Mouse (Mus musculus): ENCODE data around the gene Aspdh. TPM values are rescaled to one million over a fixed set of nuclear protein-coding genes. Genes with fewer than 3 reads are reported as not detected.

Aspdh gene
- total RNA-seq (2015) (not detected in 2 replicates), total RNA-seq (2017) (not detected in 2 replicates)

GRCm38 (mm10) chr7:44465111-44465510 lies at the start of gene Aspdh:
Gene Aspdh (plus strand): TSS chr7:44465391.
- ATAC-seq (ENCODE audit: poor library complexity, severe bottlenecking) = no peak

DNA sequence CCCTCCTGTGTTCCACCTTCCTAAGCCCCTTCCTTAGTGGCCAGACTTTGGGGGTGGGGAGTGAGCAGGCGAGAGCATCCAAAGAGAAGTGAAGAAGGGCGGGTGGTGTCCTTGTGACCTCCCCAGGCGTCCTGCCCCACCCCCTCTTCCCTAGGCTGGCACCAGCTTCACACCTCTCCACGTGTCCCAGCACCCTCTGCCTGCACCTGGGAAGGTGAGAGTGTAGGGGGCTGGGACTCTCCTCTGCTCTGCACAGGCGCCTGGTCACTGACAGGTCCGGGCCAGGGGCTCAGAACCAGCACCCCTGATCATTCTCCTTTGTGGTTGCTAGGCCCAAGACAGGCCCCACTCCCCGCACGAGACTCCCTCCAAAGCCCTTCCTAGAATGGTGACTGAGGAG lies 37.5 kb upstream of the Aspdh start:
- ATAC-seq (ENCODE audit: poor library complexity, severe bottlenecking) = no peak

DNA sequence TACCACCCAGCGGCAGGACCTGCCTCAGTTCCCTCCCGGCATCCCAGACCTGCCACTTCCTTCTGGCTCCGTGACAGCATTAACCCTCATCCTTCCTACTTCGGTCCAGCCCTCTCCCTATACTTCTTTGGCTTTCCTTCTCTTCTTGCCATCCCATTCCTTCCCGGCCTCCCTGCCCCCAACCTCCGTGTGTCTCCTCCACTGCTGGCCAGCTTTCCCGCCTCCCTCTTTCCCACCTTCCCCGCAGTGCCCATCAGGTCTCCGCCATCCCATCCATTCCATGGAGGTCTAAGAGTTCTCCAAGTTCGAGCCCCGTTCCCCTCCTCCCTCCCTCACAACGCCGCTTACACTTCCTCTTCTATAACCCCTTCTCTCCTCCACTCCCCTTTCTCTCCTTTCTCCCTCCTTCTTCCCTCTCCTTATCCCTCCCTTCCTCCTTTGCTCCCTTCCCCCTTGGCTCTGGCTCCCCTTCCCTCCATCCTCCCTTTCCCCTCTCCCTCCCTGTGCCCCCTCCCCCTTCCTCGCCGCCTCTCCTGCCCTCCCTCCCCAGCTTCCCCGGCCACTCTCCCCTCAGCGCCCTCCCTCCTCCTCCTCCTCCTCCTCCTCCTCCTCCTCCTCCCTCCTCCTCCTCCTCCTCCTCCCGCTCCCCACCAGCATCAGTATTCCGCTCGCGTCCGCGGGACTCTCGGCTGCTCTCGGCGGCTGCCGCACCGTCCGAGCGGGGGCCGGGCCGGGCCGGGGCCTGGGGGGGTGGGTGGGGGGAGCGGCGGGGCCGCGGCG lies 36.8 kb upstream of the Aspdh start:
- ATAC-seq (ENCODE audit: poor library complexity, severe bottlenecking) = no peak

DNA sequence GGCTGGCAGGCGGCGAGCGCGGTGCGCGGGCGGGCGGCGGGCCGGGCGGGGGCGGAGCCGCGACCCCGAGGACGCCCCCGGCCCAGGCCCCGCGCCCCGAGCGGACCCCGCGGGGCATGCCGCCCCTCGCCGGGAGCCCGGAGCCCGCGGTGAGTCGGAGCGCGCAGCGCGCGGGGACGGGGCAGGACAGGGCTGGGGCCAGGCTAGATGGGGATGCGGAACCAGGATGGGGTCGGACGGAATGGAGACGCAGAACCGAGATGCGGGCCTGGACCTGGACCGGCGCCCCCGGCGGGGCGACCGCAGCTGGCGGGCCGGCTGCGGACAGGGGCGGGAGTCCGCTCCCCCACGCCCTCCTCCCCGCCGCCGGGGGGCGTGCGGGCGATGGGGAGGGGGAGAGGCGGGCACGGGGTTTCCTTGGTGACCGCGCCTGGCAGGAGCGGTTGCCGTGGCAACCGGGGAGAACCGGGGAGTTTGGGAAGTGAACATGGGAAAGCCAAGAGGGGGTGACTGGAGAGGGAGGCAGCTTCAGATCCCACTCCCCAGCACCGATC lies 36.1 kb upstream of the Aspdh start, which contains the start of gene Lrrc4b:
Gene Lrrc4b (plus strand): TSS at position 51 of the 554 bp plus-strand sequence.
- no peak for ATAC-seq (ENCODE audit: poor library complexity, severe bottlenecking)

GRCm38 (mm10) chr7:44429534-44430488 lies 35.4 kb upstream of the Aspdh start:
- ATAC-seq (ENCODE audit: poor library complexity, severe bottlenecking) = no peak; the same call in 1 of the 2 replicates

DNA sequence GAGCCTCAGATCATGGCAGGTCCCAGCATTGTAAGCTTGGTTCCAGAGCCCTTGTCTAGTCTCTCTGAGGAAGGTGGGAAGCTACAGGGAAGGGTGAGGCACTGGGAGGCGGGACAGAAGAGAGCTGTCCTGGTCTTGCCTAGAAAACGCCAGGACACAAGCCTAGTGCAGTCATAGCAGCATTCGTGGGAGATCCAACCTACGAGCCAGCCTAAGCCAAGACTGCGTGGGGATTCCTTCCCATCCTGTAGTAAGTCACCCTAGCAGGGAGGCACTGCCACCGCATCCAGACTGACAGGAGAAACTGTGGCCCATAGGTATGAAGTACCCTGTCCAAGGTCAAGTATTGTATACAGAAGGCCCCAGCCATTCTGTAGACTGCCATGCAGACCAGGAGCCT lies 32.6 kb upstream of the Aspdh start:
- ATAC-seq (ENCODE audit: poor library complexity, severe bottlenecking) = no peak

- no peak for ATAC-seq (ENCODE audit: poor library complexity, severe bottlenecking)
Observed at GRCm38 (mm10) chr7:44433371-44433770, 31.8 kb upstream of the Aspdh start.

DNA sequence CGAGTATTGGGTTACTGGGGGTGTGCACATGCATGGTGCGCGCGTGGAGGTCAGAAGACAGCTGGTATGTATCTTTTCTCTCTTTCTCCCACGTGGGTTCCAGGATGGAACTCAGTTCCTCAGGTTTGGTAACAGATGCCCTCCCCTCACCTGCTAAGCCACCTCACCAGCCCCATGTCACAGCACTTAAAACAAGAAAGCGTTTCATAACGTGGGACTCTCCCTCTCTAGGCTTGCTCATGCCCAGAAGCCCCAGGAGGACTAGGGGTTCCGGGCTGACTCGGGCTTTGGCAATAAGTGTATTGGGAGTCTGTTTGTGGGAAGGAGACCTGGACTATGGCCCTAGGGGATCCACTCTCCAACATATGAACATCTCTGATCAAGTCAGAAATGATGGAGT lies 31.1 kb upstream of the Aspdh start:
- no peak for ATAC-seq (ENCODE audit: poor library complexity, severe bottlenecking)

- ATAC-seq (ENCODE audit: poor library complexity, severe bottlenecking) = no peak
Observed at GRCm38 (mm10) chr7:44435796-44436195, 29.4 kb upstream of the Aspdh start.

- no peak for ATAC-seq (ENCODE audit: poor library complexity, severe bottlenecking)
Observed at GRCm38 (mm10) chr7:44436267-44436666, 28.9 kb upstream of the Aspdh start.

DNA sequence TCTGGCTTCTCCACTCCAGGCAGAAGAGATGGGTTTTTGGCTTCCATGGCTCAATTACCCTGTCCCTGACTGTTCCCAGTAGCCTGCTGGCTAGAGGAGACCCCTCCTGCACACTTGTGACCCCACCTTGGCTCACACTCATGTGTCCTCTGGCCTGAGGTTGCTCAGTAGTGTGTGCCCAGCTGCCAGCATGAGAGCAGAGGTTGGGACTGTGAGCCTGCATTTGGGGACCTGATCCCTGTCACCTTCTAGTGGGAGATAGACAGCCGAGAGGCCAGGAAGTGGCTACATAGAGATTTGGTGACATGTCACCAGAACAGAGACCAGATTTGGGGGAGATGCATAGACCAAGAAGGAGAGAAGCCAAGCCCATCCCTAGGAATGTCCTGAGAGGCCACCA lies 28.0 kb upstream of the Aspdh start:
- no peak for ATAC-seq (ENCODE audit: poor library complexity, severe bottlenecking)

GRCm38 (mm10) chr7:44437933-44438332 lies 27.3 kb upstream of the Aspdh start:
- ATAC-seq (ENCODE audit: poor library complexity, severe bottlenecking) = no peak

DNA sequence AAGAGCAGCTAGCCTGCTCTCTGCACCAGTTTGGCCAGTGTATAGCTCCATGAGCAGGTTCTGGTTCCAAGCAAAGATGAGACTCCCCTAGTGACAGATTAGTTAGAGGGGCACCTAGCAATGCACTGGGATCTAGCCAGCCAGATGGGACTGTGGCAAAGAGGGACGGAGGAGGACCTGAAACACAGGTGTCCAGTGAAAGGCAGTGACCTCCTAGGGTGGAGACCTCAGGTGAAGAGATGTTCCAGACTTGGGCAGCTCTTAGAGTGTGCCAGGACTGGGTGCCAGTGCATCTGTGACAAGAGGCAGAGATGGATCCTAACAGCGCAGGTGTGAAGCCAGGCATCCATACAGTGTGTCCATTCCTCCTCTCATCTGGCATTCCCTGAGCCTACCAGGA lies 25.5 kb upstream of the Aspdh start:
- ATAC-seq (ENCODE audit: poor library complexity, severe bottlenecking) = no peak

GRCm38 (mm10) chr7:44440479-44440878 lies 24.7 kb upstream of the Aspdh start:
- ATAC-seq (ENCODE audit: poor library complexity, severe bottlenecking) = no peak

DNA sequence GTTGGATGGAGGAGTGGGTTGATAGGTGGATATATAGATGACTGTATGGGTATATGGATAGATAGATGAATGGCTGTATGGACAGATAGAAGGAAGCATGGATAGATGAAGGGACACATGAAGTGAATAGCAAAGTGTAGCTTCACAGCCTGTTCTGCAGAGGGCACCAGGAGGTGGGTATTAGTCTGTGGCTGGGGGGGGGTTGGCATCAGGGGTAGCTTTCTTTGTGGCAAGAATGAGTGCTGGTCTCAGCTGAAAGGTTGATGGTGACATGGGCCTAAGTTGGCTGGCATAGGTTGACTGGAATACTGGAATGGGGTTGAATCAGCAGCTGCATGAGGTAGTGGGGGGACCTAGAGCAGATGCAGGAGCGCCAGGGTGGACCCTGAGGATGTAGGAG lies 24.0 kb upstream of the Aspdh start:
- no peak for ATAC-seq (ENCODE audit: poor library complexity, severe bottlenecking)

DNA sequence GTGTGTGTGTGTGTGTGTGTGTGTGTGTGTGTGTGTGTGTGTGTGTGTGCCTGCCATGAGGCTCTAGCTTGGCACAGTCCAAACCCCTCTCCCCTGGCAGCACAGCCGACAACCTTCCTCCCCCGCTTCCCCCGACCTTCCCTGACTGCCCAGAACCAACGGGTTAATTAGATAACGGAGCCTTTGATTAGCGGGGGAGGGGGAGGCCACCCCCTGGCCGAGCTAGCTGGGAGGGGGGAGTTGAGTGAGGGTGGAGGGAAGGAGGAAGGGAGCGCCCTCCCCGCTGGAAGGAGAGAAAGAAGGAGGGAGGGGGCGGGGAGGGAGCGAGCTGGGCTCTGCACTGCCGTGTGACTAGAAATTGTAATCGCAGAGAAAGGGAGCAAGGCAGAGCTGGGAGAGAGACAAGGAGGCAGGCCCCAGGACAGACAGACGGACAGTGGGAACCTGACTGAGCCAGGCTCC lies 23.5 kb upstream of the Aspdh start:
- ATAC-seq (ENCODE audit: poor library complexity, severe bottlenecking) = no peak

DNA sequence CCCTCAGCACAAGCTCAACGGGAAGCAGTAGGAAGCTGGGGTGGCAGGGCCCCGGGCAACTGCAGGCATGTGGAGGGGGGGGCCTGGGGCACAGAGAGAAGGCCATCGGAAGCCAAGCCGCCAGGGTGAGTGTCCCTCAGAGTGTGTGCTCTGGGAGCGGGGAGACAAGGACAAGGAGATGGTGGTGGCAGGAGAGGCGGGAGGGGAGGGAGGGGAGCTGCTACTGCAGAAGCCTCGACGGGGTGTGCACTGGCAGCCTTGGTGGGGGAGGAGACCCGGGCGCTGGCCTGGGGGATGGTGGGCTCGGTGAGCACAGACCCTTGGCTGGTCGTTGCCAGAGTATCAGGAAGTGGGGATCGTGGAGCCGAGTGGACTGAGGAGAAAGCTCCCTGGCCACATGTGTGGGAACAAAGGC lies 22.8 kb upstream of the Aspdh start:
- ATAC-seq (ENCODE audit: poor library complexity, severe bottlenecking) = no peak

DNA sequence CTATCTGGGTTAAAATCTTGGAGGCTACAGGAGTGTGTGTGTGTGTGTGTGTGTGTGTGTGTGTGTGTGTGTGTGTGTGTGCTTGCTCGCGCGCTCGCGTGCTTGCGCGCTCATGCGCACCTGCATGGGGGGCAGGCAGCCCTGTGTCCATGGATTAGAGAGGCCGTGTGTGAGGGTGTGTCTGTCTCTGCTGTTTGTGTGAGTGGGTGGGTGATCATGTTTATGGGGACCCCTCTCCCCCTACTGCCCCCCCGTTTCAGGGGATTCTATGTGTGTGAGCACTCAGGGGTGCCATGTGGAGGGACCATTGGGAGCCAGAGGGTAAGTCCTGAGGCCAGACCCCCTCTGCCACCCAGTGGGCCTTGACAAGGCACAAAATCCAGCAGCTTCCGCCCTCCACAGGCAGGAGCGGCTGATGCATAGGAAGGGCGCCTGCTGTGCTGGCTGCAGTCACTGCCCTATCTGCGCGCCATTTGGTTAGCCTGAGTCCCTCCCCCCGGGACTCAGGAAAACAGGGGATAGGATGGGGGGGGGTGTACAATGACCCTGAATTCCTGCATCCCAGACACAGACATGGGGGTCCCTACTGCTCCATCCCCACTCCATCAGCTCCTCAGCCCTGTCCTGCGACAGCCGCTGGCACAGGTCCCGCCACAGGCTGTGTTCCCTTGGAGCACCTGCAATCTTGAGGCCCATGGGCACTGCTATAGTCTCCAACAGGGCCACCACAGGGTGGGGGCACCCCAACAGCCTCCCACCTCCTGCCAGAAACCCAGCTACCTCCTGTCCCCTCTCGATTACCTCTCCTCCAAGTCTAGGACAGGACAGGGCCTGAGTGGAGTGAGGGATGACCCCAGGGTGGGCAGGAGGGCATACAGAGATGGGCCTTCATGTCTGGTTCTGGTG lies 21.7 kb upstream of the Aspdh start:
- ATAC-seq (ENCODE audit: poor library complexity, severe bottlenecking) = no peak

- ATAC-seq (ENCODE audit: poor library complexity, severe bottlenecking) = no peak
Observed at GRCm38 (mm10) chr7:44444886-44445527, 20.2 kb upstream of the Aspdh start.

GRCm38 (mm10) chr7:44445528-44445923 lies 19.7 kb upstream of the Aspdh start:
- ATAC-seq (ENCODE audit: poor library complexity, severe bottlenecking) = no peak
